Mouse (Mus musculus): Measurements from ENCODE around the gene Kdm2b.

DNA sequence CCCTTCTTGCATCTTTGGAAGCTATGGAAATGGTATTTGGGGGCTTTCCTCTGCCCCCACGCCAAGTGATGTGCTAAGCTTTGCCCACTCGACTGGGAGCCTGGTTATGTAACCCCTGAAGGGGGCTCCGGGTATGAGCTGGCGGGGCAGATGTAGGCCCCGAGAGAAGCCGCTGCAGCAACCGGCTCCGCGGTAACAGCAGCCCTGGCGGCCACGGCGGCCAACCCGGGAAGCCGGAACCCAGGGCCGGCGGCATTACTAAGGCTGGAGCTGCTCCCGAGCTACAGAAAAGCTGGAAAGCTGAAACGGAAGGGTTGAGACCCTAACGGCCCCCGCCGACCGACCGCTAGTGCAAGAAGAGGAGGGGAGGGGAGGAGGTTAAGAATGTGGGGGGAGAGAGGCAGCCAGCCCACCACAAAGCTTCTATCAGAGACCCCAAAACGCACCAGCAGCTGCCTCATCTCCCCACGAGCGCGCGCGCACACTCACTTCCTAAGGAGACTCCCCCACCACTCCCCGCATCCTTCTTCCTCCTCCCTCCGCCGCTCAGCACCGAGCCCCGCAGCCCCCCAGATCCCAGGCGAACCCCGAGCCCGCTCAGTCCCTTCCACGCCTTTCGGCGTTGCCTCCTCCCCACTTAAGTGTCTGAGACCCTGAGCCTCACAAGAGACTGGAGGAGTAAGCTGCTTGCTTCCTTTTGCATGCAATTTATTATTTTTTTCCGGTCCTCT, 1.4 kb downstream of the Kdm2b start:
- TF ChIP-seq GATA1 (IDR thresholded peaks at IDR 0.05; ENCODE audit: borderline replicate concordance, low read length), result no peak
- TF ChIP-seq FLI1 (IDR thresholded peaks at IDR 0.05; ENCODE audit: low read length), result no peak

Measured in megakaryocyte, embryonic 14.5 days (primary cell).